Mouse (Mus musculus): Measurements from ENCODE around the gene Zyg11b.

Gene Zyg11b

DNA sequence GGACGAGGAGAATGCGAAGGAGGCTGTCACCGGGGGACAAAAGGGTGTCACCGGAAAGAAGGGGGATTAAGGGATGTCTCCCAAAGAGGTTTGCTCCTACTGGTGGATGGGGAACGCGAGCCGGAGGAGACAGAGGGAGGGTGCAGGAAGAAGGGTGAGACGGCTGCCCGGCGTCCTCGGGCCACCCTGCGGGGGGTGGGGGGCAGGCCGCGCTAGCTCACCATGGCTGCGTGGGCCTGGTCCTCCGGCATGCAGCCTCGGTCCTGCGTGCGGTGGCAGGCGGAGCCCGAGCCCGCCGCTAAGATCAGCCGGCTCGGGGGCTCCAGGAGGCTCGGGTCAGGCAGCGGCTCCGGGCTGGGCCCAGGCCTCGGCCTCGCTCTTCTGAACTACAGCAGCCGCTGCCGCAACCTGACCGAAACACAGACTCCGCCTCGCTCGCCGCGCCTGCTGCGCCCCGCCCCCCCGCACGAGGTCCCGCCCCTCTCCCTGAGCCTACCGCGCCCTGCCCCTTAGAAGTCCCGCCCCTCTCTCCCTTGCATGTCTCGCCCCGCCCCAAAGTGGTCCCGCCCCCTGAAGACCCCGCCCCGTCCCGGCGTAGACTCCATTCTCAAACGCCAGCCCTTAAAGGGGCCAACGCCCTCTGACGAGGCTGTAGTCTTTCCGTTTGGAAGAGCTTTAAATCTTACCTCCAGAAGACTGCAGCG lies at the start of gene Zyg11b:
TSS of gene Zyg11b (minus strand) at position 427 of the 704 bp plus-strand sequence.
- DNase-seq (ENCODE audit: low spot score), result peak; percentile 84

GRCm38 (mm10) chr4:108349836-108350547 lies 49.1 kb upstream of the Zyg11b start:
- DNase-seq (ENCODE audit: low spot score), result no peak

DNA sequence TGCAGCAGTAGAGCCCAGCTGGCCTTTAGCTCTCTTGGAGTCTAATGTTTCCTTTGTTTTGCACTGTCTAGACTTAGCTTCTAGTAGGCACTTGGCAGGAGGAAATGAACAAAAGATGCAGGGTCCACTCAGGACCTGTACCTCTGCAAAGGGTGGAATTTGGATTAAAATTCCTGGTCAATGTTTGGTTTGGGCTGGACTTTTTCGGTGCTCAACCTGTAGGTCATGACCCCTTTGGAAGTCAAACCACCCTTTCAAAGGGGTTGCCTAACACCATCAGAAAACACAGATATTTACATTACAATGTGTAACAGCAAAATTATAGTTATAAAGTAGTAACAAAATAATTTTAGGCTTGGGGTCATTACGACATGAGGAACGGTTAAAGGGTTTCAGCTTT lies 48.2 kb upstream of the Zyg11b start:
- no peak for DNase-seq (ENCODE audit: low spot score)

- DNase-seq (ENCODE audit: low spot score), result no peak
Observed at GRCm38 (mm10) chr4:108348256-108348875, 47.5 kb upstream of the Zyg11b start.

GRCm38 (mm10) chr4:108347111-108347510 lies 46.2 kb upstream of the Zyg11b start:
- DNase-seq (ENCODE audit: low spot score), result no peak

GRCm38 (mm10) chr4:108345826-108346225 lies 44.9 kb upstream of the Zyg11b start:
- DNase-seq (ENCODE audit: low spot score), result no peak

DNA sequence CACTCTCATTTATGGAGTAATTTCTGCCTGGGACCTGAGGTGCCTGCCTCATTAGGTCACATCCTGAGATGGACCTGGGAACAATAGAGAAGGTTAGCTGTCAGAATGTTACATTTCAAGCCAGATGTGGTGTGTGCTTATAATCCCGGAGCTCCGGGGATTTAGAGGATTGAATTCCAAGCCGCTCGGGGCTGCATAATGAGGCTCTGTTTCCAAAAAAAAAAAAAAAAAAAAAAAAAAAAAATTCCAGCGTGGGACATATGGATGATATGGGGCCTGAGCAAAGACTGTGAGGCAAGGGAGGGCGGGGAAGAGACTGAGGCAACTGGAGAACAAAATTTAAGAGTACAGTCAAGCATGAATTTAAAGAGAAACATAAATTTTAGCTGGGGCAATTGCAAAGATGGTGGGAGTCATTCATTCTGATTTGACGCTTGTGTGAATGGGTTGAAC lies 43.8 kb upstream of the Zyg11b start:
- no peak for DNase-seq (ENCODE audit: low spot score)

DNA sequence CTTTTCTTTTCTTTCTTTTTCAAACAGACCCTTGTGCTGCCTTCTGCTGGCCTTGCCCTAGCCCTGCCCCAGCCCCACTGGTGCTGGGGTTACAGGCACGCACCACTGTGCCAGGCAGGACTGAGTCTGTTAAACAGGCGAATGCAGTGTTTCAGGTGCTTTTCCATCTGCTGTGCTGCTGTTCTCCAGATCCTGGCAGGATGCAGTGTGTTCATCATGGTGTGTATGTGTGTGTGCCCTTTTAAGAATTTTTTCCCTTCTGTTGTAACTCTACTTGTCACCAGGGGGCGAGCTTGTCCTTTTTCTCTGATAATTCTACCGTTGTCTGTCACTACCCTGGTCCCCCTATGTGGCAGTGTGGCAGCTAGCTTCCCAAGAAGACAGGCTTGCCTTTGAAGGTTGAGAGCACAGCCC lies 38.4 kb upstream of the Zyg11b start:
- DNase-seq (ENCODE audit: low spot score), result peak; percentile 76

GRCm38 (mm10) chr4:108338811-108339210 lies 37.9 kb upstream of the Zyg11b start:
- DNase-seq (ENCODE audit: low spot score), result peak; percentile 27

- DNase-seq (ENCODE audit: low spot score), result no peak
Observed at GRCm38 (mm10) chr4:108338321-108338733, 37.4 kb upstream of the Zyg11b start.

GRCm38 (mm10) chr4:108337817-108338216 lies 36.9 kb upstream of the Zyg11b start:
- no peak for DNase-seq (ENCODE audit: low spot score)

DNA sequence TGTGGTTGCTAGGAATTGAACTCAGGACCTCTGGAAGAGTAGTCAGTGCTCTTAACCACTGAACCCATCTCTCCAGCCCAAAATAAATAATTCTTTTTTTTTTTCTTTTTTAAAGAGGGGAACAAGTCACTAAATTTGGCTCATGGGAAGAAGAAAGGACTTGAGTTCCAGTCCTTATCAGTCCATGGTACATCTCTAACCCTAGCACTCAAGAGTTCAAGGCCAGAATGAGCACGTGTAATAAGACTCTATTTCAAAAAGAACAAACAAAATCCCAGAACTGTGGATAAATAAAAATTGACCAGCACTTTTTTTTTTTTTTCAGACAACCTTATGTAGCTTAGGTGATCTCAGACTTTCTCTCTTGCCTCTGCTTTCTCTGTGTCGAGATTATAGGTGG lies 35.9 kb upstream of the Zyg11b start:
- DNase-seq (ENCODE audit: low spot score), result no peak

- no peak for DNase-seq (ENCODE audit: low spot score)
Observed at GRCm38 (mm10) chr4:108335413-108335812, 34.5 kb upstream of the Zyg11b start.

DNA sequence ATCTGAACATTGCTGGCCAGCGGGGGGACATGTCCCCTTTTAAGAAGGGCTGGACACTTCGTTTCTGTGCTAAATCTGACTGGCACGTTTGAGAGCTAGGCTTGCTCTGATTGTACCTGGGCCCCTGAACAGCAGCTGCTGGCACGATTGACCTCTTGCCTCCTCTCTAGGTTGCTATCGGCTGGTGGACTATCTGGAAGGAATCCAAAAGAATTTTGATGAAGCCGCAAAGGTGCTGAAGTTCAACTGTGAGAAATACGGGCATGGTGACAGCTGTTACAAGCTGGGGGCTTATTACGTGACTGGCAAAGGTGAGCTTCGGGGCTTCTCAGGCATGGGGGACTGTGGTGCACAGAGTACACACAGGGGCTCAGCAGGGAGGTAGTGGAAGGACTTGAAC lies 31.1 kb upstream of the Zyg11b start:
- no peak for DNase-seq (ENCODE audit: low spot score)

- no peak for DNase-seq (ENCODE audit: low spot score)
Observed at GRCm38 (mm10) chr4:108329840-108330239, 28.9 kb upstream of the Zyg11b start.

GRCm38 (mm10) chr4:108327730-108328484 lies 27.0 kb upstream of the Zyg11b start, which contains the start of gene Coa7:
TSS of gene Coa7 (plus strand) at chr4:108328140.
- DNase-seq (ENCODE audit: low spot score), result peak; percentile 97

GRCm38 (mm10) chr4:108327071-108327579 lies 26.2 kb upstream of the Zyg11b start:
- DNase-seq (ENCODE audit: low spot score), result peak; percentile 53

- no peak for DNase-seq (ENCODE audit: low spot score)
Observed at GRCm38 (mm10) chr4:108323588-108323987, 22.7 kb upstream of the Zyg11b start.

GRCm38 (mm10) chr4:108320627-108321380 lies 19.9 kb upstream of the Zyg11b start:
- DNase-seq (ENCODE audit: low spot score), result no peak

DNA sequence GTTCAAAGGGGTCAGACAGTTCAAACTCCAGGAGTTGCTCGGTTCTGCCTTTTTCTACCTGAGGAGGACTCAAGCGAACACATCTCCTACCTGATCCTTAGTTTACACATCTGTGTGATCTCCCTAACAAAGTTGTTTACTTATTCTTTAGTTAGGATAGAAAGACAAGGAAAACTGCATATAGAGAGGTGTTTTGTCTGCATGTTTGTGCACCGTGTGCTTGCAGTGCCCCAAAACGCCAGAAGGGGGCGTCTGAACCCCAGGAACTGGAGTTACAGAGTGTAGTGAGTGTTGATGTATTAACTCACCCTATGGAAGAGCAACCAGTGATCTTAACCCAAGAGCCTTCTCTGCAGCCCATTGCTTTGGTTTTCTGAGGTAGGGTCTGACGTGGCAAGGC lies 18.9 kb upstream of the Zyg11b start:
- no peak for DNase-seq (ENCODE audit: low spot score)

Data from layer of hippocampus, adult 11-12 months (tissue).